Mouse (Mus musculus) gastrocnemius, postnatal 4 days (tissue): ENCODE measurements around the gene Tmprss4. TPM values are rescaled to one million over a fixed set of nuclear protein-coding genes. Genes with fewer than 3 reads are reported as not detected.

Experiments used
- DNase-seq, 2 experiments: peaks; one replicate each; pipeline ENCODE4 v3.0.0; 2021 to 2022; ENCODE audit warnings: low spot score in 2 of 2, mixed read lengths in 2 of 2
- total RNA-seq, 2 experiments: library from RNA; stranded (reverse); gene quantifications; 2 replicates each; pipeline ENCODE4 v1.2.3; 2021

Tmprss4 gene
- total RNA-seq, 2 experiments from 2014 or later, result not detected

GRCm38 (mm10) chr9:45201319-45201947 lies 2.5 kb downstream of the Tmprss4 start:
- no peak for DNase-seq

GRCm38 (mm10) chr9:45197549-45197948 lies 6.3 kb downstream of the Tmprss4 start:
- DNase-seq, result no peak

- DNase-seq, result no peak
Observed at GRCm38 (mm10) chr9:45196125-45196830, 7.6 kb downstream of the Tmprss4 start.

- no peak for DNase-seq
Observed at GRCm38 (mm10) chr9:45195468-45195867, 8.4 kb downstream of the Tmprss4 start.

GRCm38 (mm10) chr9:45189661-45190174 lies 14.2 kb downstream of the Tmprss4 start:
- DNase-seq, result no peak

- no peak for DNase-seq
Observed at GRCm38 (mm10) chr9:45188570-45189563, 15.0 kb downstream of the Tmprss4 start.

GRCm38 (mm10) chr9:45185250-45185649 lies 18.6 kb downstream of the Tmprss4 start:
- DNase-seq, result no peak

- DNase-seq, result no peak
Observed at GRCm38 (mm10) chr9:45183266-45183665, 20.6 kb downstream of the Tmprss4 start.

GRCm38 (mm10) chr9:45182521-45182920 lies 21.4 kb downstream of the Tmprss4 start:
- no peak for DNase-seq

- DNase-seq, result no peak
Observed at GRCm38 (mm10) chr9:45181770-45182169, 22.1 kb downstream of the Tmprss4 start, which contains the start of gene BC049352. BC049352 (plus strand) TSS chr9:45182007.

GRCm38 (mm10) chr9:45179282-45179681 lies 24.6 kb downstream of the Tmprss4 start:
- no peak for DNase-seq

- DNase-seq, result no peak
Observed at GRCm38 (mm10) chr9:45173475-45173874, 30.4 kb downstream of the Tmprss4 start.

GRCm38 (mm10) chr9:45171073-45171610 lies 32.8 kb downstream of the Tmprss4 start:
- no peak for DNase-seq

- DNase-seq, result no peak
Observed at GRCm38 (mm10) chr9:45170150-45170549, 33.7 kb downstream of the Tmprss4 start.

- no peak for DNase-seq
Observed at GRCm38 (mm10) chr9:45167903-45168302, 36.0 kb downstream of the Tmprss4 start.

- no peak for DNase-seq
Observed at GRCm38 (mm10) chr9:45153361-45153760, 50.5 kb downstream of the Tmprss4 start.

- no peak for DNase-seq
Observed at GRCm38 (mm10) chr9:45150933-45151332, 53.0 kb downstream of the Tmprss4 start.

GRCm38 (mm10) chr9:45146267-45146597 lies 57.7 kb downstream of the Tmprss4 start:
- peak in 1 of 2 experiments; percentile 45 for DNase-seq

GRCm38 (mm10) chr9:45145533-45146266 lies 58.2 kb downstream of the Tmprss4 start:
- DNase-seq, result no peak

- no peak for DNase-seq
Observed at GRCm38 (mm10) chr9:45142686-45143085, 61.2 kb downstream of the Tmprss4 start.
